Mouse (Mus musculus): ENCODE results near the gene Tns1. TPM values are rescaled to one million over a fixed set of nuclear protein-coding genes. Genes with fewer than 3 reads are reported as not detected.

The Tns1 gene
- total RNA-seq, 2 experiments from 2014 or later, result 36.1 to 50.9 TPM

DNA sequence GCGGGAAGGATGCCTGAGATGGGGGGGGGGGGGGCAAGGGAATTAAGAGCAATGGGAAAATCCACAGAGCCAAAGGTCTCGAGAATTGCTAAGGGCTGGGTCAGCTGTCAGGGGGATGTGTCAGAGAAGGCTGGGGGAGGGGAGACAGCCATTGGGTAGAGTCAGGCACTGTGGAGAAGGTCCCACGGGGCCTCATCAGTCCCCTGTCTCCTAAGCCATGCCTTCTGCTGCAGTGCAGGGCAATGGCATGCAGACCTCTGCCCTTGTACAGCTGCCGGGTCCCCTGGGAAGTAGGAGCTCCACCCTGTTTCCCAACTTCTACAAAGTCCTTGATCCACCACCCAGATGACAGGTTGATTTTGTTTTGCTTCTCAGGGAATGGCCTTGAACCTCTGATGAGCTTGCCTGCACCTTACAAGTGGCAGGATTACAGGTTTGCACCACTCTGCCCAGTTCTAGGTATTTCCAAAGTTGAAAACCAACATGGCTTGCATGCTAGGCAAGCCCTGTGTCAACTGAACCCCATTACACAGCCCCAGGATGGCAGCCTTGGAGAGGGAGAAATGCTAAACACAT is 98.5 kb downstream of the Tns1 start:
- no peak for DNase-seq (ENCODE audit: low spot score in 2 of 2)

DNA sequence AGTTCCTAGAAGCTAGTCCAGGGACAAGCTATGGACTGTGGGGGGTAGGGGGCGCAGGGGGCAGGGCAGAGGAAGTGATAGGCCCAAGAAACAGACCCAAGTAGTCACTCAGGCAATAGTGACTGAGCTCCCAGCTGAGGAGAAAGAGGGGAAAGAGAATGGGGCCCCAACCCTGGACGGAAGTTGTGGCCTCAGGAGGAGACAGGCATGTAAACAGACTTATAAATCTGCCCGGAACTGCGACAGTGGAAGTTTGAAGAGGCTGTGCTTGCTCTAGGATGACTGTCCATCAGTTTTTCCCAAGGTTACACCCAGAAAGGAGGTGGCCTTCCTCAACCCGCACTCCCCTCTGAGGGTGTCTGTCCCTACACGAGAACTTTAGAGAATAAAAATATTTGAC is 99.0 kb downstream of the Tns1 start:
- DNase-seq (ENCODE audit: low spot score in 2 of 2), result no peak
- intact Hi-C loops (cut with DNase I), result no loop called here

More for the DNA sequence above, 98.5 kb downstream of the Tns1 start:
- intact Hi-C loops (cut with DNase I), result no loop called here

DNA sequence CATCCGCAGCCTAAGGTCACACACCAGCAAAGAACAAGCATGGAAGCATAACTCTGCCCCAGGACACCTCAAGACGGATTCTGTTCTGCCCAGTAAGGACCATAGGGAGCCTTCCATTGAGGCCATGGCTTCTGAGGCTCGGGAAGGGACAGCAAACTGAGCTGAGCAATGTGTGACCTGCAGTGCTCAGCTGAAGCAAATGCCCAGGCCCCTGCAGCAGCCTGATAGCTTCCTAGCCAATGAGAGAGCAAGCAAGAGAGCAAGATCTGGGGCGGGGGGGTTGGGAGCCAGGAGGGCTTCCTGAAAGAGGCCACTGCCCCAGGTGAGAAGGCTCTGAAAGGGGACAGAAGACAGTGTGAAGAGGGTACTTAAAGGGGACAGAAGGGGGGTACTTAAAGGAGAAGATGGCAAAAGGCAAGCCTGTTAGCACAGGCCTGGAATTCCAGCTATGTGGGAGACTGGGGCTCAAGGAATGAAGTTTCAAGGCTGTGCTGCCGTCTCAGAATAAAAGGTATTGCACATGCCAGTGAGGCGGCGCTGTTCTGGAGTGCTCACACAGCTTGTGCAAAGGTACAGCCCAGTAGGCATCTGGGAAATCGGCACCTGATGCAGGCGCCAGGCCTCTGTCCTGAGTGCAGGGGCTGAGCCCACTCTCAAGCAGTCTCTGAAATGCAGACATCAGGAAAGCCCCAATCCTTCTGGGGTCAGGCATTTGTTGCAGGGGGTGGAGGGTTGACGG is 99.6 kb downstream of the Tns1 start:
- intact Hi-C loops (cut with DNase I), result no loop called here
- no peak for DNase-seq (ENCODE audit: low spot score in 2 of 2)

DNA sequence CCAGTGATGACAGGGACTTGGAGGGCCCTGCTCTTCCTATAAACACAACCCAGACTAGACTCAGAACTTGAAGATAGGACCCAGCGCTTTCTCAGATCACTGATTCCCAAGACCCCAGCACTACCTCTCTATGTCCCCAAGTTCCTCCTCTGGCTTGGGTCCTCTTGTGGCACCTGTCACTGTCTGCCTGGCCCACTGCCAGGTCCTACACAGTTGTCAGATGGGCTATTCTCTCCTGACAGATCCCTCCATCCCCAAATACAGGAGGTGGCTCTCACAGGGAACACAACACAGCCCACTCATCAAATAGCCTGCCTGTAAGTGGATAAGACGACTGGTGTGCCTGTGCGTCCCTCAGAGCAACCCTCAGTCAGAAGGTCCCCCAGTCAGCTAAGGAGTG is 101.3 kb downstream of the Tns1 start:
- DNase-seq (ENCODE audit: low spot score in 2 of 2), result no peak
- intact Hi-C loops (cut with DNase I), result no loop called here

DNA sequence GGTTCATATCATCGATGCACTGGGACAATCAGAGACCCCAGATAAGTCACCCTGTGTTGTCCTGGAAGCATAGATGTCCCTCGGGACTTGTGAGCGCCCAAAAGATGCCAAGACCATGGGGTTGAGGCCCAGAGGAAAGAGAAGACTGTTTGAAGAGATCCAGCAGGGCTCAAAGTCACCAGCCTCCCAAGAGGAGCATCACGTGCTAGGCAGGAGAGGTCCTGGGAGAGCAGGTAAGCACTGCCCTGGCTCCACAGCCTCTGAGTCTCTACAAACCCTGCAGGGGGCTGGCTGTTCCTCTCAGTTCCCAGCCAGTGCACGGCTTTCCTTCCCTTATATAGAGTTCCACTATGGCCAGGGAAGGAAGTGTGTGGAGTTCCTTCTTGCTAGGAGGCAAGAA is 101.7 kb downstream of the Tns1 start:
- intact Hi-C loops (cut with DNase I), result no loop called here

DNA sequence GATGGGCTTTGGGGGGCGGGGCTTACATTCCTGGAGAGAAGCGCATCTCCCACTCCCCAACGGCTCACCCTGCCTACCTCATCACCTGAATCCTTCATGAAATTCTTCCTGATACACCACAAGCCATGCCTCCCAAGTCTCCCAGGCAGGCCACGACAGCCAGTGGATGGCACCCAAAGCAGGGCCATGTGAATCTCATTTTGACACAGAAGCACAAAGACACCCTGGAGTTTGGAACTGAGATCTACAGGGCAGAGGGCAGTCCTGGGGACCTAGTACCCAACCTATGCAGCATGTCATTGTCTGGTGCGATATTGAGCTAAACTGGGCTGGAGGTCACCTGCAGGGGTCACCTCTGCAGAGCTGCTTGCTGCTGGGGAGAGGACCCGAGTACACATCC is 104.0 kb downstream of the Tns1 start:
- DNase-seq (ENCODE audit: low spot score in 2 of 2), result no peak
- intact Hi-C loops (cut with DNase I), result no loop called here

More for the DNA sequence above, 101.7 kb downstream of the Tns1 start:
- DNase-seq (ENCODE audit: low spot score in 2 of 2), result no peak

DNA sequence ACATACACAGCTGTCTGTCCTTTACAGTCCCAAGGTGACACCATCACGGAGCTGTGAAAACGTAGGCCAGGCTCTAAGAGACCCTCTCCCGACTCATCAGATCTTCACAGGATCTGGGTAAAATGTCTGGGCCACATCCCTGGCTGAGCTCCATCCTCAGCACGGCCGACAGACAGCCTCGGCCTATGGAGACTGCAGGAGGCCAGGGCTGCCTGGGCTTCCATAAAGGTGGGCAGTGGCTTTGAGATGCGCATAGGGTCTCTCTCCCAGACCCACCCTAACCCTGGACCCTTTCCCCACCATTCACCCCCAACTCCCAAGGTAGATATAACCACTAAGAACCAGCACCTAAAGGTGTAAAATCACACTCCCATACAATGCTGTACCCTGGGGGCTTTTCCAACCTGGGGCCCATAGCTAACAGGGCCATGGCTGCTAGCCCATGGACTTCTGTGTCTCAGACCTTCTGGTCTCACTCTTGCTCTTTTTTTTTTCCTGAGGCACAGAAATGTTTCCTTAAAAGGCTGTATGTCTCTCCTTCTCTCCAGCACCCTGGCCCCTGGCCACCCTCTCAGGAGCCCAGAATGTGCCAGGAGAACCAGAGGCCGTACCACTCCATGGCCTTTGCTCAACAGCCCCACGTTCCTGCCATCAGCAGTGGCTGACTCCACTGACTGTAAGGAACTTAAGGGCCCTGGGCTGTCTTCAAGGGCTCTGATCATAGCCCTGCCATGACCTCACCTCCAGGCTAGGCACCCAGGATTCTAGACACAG is 106.7 kb downstream of the Tns1 start:
- intact Hi-C loops (cut with DNase I), result no loop called here

DNA sequence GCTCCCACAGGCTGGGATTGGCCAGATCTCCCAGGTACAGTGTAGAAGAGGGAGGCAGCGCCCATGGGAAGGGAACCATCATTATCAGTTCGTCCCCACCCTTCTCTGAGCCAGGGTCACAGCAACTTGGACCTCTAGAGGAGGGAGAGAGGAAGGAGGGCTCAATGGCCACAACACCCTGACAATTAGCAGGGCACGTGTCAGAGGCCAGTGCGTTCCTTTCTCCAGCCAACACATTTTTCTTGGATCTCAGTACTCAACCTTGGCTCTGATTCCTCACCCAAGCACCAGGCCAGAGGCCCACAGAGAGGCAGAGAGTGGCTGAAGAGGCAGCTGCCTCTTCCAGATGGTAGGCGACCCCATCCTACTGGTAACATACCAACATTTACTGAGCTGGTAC is 107.6 kb downstream of the Tns1 start:
- intact Hi-C loops (cut with DNase I), result no loop called here
- no peak for DNase-seq (ENCODE audit: low spot score in 2 of 2)

More for the DNA sequence above, 106.7 kb downstream of the Tns1 start:
- DNase-seq (ENCODE audit: low spot score in 2 of 2), result no peak

DNA sequence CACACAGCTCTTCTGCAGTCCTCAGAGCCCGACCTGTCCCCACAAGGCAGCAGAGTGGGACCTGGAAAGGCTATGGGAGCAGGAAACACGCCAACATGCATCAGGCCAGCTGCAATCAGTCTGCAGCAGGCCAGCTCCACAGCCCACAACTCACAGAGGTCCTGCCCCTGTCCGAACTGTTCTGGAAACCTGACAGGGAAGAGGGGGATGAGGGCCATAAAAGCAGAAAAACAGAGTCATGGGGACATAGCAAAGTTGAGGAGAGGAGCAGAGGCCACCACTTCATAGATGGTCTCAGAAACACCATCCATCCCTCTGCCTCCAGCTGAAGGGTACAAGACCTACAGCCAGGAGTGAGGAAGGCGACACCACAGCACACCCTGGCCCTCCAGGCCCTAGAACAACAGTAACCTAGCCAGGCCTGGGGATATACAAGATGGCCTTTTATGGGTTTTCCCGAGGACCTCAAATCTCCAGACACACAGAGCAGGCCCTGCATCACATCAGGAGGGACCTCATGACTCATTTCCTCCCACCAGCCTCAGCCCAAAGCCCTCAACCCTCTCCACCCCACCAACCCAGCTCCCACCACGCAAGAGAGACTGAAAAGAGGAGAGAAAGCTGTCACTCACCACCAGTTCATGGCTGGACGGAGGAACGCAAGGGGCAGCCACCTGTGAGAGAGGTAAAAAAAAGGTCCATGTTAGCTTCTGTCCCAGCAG is 108.6 kb downstream of the Tns1 start:
- intact Hi-C loops (cut with DNase I), result no loop called here
- DNase-seq (ENCODE audit: low spot score in 2 of 2), result no peak

DNA sequence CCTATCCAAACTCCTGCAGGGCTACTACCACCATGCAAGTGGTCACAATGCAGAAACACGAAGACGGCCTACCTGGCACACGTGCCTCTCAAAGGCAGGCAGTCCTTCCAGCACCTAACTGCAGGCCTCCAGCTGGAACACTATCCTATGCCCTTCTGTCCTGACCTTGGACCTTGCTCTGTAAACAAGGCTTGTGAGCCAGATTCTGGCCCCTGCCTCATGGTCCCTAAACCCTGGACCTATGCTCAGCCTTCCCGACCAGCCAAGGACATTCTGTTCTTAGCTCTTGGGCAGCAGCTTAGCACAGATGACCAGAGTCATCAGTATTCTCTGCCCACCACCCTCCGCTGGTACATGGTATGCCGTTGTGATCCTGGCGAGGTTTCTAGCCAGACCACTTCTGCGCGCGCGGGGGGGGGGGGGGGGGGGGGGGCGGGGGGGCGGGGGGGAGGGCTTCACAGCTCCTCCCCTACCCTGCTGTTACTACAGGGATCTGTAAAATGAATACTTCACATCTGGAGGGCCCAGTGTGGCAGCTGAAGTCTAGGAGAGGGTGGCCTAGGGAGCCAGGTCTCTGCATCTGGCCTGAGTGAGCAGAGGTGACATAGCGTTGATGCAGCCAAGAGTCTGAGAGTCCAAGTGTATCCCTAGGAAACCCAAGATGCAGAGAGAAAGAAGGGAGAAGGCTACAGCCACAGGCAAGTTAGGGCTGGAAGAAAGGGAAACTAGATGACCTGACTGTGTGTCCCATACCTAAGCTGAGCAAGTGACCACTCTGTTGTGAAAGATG is 109.5 kb downstream of the Tns1 start:
- intact Hi-C loops (cut with DNase I), result no loop called here
- no peak for DNase-seq (ENCODE audit: low spot score in 2 of 2)

DNA sequence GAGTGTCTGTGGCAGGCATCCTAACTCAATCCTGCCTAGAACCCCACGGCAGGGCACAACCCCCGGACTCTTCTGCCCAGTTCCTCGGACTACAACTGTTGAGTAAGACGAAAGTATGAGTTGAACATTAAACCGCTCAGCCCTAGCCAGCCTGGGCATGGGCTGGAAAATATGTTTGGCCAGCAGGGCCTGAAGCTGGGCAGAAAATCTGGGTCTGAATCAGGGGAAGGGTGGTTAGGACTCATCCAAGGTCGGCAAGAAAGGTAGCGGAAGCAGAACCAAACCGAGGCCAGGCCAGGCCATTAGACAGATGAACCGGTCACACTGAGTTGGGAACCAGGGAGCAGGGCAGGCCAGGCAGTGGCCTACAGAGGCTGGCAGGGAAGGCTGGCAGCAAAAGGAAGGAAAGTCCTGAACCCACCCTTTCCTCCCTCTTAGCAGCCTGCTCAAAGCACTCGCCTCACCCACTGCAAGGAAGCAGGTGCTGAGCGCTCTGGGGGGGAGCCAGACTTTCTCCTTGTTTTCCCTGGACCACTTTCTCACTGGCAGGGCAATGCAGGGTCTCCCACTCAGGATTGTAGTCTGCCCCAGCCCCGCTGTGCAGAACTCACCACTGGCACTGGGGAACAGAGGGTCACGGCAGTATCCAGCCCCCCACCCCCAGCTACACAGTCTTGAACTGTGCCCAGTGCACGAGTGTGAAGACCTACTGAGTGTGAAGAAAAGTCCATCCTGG is 110.8 kb downstream of the Tns1 start:
- DNase-seq (ENCODE audit: low spot score in 2 of 2), result no peak
- intact Hi-C loops (cut with DNase I), result no loop called here

DNA sequence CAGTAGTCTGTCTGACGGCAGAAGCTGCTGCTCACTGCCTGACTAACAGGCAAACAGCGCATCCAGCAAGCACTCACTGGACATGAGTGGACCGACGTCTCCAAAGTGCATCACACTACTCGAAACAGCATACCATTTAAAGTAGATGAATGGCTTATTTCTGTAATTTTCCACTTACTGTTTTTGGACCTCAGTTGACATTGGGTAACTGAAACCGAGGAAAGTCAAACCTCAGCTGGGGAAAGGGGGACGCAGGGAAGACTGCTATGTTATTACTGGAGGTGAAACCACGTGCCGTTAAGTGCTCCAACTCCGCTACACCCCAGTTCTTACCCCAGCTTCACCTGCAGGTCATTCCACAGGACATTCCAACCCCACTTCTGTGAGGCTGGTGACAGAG is 111.5 kb downstream of the Tns1 start:
- intact Hi-C loops (cut with DNase I), result no loop called here
- no peak for DNase-seq (ENCODE audit: low spot score in 2 of 2)

DNA sequence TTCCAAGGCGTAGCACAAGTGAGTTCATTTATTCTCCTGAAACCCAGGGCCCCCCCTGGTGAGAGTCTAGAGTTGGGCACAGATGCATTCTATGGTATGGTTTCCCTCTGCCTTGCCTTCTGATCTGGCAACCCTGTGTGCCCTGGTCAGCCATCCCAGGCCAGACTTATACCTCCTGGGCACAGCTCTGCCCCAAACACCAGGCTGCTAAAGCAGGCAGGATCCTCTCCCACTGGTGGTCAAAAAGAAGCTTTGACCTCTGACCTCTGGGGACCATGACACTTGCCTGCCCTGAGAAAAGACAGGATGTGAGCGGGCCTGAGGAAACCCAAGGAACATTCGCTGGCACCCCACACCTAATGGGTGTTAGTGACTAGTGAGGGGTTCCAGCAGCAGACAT is 114.8 kb downstream of the Tns1 start:
- no peak for DNase-seq (ENCODE audit: low spot score in 2 of 2)
- intact Hi-C loops (cut with DNase I), result no loop called here

DNA sequence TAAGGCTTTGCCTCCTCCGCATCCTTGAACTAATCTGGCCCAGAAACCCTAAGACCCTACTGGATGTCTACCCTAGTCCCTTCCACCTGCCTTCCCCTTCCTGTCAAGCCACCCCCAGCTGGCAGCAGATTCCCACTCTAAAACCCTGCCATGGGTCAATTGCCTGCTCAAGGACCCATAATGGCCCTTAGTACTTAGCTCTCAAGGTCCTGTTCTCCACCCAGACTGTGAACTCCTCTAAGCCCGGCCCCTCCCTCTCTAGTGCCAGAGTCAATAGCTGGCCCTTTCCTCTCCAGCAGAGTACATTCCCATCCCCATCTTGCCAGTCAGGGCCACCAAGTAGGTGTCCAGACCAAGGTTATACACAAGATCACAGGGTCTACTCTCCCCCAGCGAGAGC is 115.3 kb downstream of the Tns1 start:
- no peak for DNase-seq (ENCODE audit: low spot score in 2 of 2)
- intact Hi-C loops (cut with DNase I), result no loop called here

DNA sequence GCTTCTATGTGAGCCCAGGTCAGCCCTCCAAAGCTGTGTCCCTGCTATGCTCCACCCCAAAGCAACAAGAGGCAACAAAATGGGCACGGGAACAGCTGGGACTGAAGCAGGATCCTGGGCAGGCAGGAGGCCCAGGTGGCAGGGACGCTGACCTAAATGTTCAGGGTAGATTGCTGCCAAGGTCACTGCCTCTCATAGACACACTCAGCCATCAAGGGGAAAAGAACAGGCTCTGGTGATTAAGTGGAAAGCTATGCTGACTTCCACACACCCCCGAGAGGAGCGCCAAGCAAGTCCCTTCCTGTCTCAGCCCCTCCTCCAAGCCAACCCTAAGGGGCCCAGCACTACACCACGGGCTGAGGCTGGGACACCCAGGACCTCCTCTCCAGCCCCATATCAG is 115.8 kb downstream of the Tns1 start:
- intact Hi-C loops (cut with DNase I), result no loop called here
- no peak for DNase-seq (ENCODE audit: low spot score in 2 of 2)

DNA sequence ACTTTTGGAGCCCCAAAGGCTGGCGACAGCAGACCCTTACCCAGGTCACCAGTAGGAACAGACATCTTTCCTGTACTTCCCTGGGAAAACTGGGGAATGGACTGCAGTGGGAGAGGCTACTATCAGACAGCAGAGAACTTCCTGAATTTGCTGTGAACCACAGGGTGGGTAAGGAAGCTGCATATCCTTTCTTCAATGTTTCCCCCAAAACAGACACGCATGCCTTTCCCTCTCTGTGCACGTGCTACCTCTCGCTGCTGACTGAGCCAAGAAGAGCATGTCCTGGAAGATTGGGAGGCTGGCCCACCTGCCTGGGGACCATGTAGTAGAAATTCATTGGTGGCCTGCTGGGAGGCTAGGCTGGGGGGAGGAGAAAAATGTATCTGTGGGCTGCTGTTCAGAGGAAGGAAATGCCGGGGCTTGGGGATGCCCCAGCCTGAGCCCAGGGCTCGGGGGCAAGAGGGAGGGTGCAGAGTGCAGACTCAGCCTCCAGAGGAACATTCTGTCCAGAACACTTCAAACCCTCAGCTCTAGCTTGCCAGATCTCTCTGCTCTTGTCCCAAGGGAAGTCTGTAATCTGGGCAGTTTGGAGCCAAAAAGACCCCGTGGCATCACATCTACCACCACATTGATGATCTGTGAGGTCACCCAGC is 116.7 kb downstream of the Tns1 start:
- DNase-seq (ENCODE audit: low spot score in 2 of 2), result no peak
- intact Hi-C loops (cut with DNase I), result no loop called here

DNA sequence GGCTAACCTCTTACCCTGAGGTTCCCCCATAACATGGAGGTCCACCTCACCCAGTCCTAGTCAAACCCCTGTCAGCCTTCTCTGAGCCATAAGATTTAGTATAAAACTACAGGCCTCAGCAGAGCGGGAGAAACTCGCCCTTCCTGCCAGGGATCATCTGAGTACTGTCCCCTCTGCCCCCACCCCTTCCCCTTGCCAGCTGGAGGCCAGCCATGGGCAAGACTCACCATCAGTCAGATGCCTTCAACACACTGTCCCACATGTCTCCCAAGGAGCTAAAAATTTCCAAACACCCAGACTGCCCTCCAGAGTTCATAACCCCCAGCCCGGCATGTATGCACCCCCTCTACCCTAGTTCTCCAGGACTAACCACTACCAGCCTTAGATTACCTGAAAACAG is 119.2 kb downstream of the Tns1 start:
- intact Hi-C loops (cut with DNase I), result no loop called here
- DNase-seq (ENCODE audit: low spot score in 2 of 2), result no peak

DNA sequence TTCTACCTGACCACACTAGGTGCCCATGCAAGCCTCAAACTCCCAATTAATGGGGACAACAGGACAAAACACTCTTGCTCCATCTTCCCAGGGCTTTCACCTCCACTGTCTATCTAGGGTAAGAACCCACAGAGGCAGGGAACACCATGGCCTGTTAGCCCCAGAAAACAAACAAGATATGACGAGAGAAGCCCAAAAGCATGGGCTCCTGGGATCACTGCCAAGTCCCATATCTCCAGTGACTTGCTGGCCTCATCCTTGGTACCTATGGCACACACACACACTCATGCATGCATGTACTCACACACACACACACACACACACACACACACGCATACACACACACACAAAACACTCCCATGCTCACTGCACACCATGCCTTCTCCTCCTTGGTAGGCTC is 120.5 kb downstream of the Tns1 start:
- intact Hi-C loops (cut with DNase I), result no loop called here
- DNase-seq (ENCODE audit: low spot score in 2 of 2), result no peak

DNA sequence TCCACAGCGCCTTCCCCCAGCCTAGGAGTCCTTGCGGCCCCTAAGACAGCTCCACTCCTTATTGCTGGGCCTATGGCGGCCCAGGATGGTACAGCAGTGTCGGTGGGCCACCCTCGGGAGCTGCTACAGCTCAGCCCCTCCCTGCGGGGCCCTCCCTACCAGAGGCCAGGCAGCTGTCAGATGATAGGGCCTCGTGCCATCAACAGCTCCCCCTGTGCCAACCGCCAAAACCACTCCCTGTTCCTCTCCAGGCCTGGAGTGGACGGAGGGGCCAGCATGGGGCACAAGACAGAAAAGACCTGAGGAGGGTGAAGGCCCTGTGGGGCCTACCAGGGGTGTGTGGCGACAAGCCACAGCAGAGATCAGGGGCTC is 122.8 kb downstream of the Tns1 start:
- intact Hi-C loops (cut with DNase I), result no loop called here

More for the DNA sequence above, 122.8 kb downstream of the Tns1 start:
- DNase-seq (ENCODE audit: low spot score in 2 of 2), result no peak
